Mouse (Mus musculus) heart, embryonic 12.5 days (tissue): Measurements from ENCODE around the gene Olfr459. TPM values are rescaled to one million over a fixed set of nuclear protein-coding genes. Genes with fewer than 3 reads are reported as not detected.

Source experiments
- ATAC-seq: fragments of 200-750 bp; cut with Nextera tagmentation; 2 replicates; pipeline ENCODE4 v1.8.0; 2017; ENCODE audit warnings: moderate TSS enrichment, moderate library complexity; ENCODE audit not compliant: insufficient number of reproducible peaks, low FRiP score
- H3K27ac ChIP-seq: fragments of 300-500 bp; sonication (generic); 2 replicates; pipeline ENCODE4 v1.5.1; 2016; ENCODE audit warnings: mild to moderate bottlenecking, moderate library complexity; ENCODE audit not compliant: poor library complexity, severe bottlenecking
- H3K27me3 ChIP-seq: fragments of 300-500 bp; sonication (generic); replicated peaks from 2 replicates; pipeline ENCODE4 v1.6.1; 2016; ENCODE audit warnings: mild to moderate bottlenecking, moderate library complexity
- H3K36me3 ChIP-seq: fragments of 300-500 bp; sonication (generic); 2 replicates; pipeline ENCODE4 v1.6.1; 2016; ENCODE audit warnings: mild to moderate bottlenecking, moderate library complexity
- H3K4me1 ChIP-seq: fragments of 300-500 bp; sonication (generic); replicated peaks from 2 replicates; pipeline ENCODE4 v1.6.1; 2016; ENCODE audit warnings: mild to moderate bottlenecking
- H3K4me2 ChIP-seq: fragments of 300-500 bp; sonication (generic); 2 replicates; pipeline ENCODE4 v1.6.1; 2016; ENCODE audit warnings: mild to moderate bottlenecking, moderate library complexity
- H3K4me3 ChIP-seq: fragments of 300-500 bp; sonication (generic); 2 replicates; pipeline ENCODE4 v1.5.1; 2016; ENCODE audit warnings: mild to moderate bottlenecking
- H3K9ac ChIP-seq: fragments of 300-500 bp; sonication (generic); 2 replicates; pipeline ENCODE4 v1.6.1; 2016; ENCODE audit warnings: mild to moderate bottlenecking, moderate library complexity
- H3K9me3 ChIP-seq: fragments of 300-500 bp; sonication (generic); replicated peaks from 2 replicates; pipeline ENCODE4 v1.6.1; 2016; ENCODE audit warnings: mild to moderate bottlenecking, moderate library complexity
- WGBS: fragments of 180-500 bp; shearing (Covaris S2); methylation state at CpG from one replicate; pipeline ENCODE4 v1.1.7; 2016; 5-methylcytosine and 5-hydroxymethylcytosine counted together
- polyA plus RNA-seq: library from polyadenylated mRNA; unstranded; fragments of >200 nt; fragmentation: Nextera tagmentation; extraction: Ambion mirVana; gene quantifications from 2 replicates; pipeline ENCODE4 v1.2.1, GENCODE M21; 2016

Olfr459 gene
- polyA plus RNA-seq, 1 experiment from 2014 or later, result not detected

DNA sequence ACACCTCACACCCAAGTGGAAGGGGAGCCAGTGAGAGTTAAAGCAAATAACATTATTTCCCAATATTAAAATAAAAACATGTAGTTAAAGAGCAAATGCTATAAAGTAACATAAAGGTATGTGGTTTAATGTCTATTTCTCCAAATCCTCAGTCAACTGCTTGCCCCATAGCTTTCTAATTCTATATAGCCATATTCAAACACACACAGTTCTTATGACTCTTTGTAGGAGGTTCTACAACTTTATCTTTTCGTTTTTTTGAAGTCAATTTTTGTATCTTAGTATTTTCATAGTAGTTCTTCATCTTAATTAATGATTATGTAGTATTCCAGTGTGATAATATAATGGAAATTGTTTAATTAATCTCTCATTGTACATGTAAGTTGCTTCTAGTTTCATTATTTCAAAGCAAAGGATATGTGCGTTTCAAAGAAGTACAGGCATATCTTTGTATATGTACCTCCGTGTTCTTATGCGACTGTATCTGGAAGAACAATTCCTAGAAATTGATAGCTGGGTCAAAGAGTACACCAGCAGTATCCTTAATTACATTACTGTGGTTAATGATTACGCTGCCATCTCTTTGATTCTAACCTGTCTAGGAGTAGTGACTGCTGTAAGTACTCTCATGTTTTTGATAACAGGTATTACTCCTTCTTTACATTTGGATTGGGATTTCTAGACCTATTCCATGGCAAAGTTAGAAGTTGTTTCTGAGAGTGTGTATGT is 30.1 kb downstream of the Olfr459 start:
- Histone ChIP-seq H3K9ac (no peak overlapping the region), H3K27me3 (no peaks in the 10 kb centered on the region), H3K4me3 (no peak overlapping the region), H3K4me2 (no peak overlapping the region), H3K4me1 (no peaks in the 10 kb centered on the region), H3K36me3 (no peaks in the 10 kb centered on the region), H3K9me3 (no peaks in the 10 kb centered on the region), H3K27ac (no peak overlapping the region)
- ATAC-seq, result no peak
- WGBS, result 70% methylated on average over 5 of the region's 5 CpGs

DNA sequence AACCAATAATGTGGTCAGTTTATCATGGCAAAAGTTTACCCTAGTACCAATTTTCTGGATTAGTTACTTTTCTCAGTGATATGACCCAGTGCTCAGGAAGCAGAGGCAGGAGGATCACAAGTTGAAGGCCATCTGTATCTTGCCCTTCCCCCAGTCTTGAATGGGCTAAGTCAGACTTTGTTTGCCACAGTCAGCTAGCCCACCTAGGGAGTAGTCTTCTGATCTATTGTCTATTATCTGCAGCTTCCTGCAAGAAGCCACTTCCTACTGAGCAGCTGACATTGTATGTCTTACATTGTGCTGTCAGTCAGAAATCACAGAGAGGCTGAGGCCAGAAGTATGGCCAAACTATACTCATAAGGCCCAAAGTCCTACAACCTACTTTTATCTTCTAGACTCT is 33.9 kb downstream of the Olfr459 start:
- no peaks in the 10 kb centered on the region for H3K9me3 ChIP-seq
- no peak overlapping the region for H3K9ac ChIP-seq
- H3K27ac ChIP-seq, result no peak overlapping the region
- H3K4me1 ChIP-seq, result no peaks in the 10 kb centered on the region
- no peak overlapping the region for H3K4me2 ChIP-seq
- ATAC-seq, result no peak
- no peaks in the 10 kb centered on the region for H3K36me3 ChIP-seq
- H3K27me3 ChIP-seq, result no peaks in the 10 kb centered on the region
- H3K4me3 ChIP-seq, result no peak overlapping the region

DNA sequence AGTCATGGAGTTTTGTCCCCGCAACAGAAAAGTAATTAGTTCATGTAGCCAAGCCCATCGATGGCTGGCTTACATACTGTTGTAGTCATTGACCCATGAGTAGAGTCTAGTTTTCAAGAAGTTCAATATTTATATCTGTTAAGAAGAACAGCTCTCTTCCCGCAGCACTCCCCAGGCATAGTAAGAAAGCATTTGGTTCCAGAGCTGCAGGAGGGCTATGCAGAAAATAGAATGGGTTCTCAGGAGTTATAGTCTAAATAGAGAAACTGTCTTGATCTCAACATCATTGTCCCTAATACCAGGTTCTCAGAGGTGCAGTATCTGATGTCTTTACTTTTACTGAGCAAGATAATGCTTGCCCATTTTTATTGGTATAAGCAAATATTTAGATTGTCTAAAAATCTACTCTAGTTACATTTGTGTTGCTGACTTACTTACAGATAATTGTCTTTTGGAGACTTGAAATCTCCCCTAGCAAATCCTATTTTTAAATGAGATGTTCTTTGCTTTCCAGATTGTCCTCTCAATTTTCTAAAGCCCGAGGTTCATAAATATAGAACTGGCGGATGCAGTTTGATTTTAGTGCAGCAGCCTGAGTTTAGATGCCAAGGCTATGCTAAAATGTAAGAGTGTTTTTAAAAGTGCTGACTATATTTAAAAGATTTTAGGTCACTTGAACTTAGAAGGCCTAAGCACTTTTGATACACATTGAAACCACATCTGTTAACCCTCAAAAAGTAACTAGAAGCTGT is 40.1 kb downstream of the Olfr459 start:
- Histone ChIP-seq H3K27ac (no peak overlapping the region), H3K9me3 (no peaks in the 10 kb centered on the region), H3K9ac (no peak overlapping the region), H3K27me3 (no peaks in the 10 kb centered on the region), H3K4me2 (no peak overlapping the region), H3K4me3 (no peak overlapping the region), H3K4me1 (no peaks in the 10 kb centered on the region), H3K36me3 (no peaks in the 10 kb centered on the region)
- ATAC-seq, result no peak
- WGBS, result 82% methylated on average over 5 of the region's 5 CpGs

DNA sequence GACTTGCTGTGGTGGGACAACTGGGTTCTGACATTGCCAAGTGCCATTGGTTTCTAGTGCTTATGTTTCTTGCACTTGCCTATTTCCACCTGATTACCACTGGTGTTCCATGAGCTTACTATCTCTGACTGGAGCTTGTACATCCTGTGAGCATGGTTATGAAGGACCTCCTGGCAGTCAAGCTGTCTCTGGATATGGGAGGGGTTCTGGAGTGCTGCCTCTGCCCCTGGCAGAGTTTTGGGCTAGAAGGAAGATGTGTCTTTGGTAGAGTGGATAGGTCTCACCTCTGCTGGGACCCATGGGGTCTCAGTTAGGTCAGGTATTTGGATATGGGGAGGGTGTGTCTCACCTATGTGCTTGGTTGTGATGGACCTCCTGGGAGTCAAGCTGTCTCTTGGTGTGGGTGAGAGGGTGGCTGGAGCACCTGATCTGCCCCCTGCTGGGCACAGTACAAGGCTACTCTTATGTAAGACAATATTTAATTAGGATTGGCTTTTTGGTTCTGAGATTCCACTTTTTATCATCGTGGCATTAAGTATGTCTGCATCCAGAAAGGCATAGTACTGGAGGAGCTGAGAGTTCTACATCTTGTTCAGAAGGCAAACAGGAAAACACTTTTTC is 46.9 kb downstream of the Olfr459 start:
- no peak overlapping the region for H3K27ac ChIP-seq
- no peaks in the 10 kb centered on the region for H3K9me3 ChIP-seq
- WGBS, result 50% methylated on average over 1 of the region's 1 CpGs
- H3K27me3 ChIP-seq, result no peaks in the 10 kb centered on the region
- H3K9ac ChIP-seq, result no peak overlapping the region
- no peak overlapping the region for H3K4me3 ChIP-seq
- no peaks in the 10 kb centered on the region for H3K36me3 ChIP-seq
- no peaks in the 10 kb centered on the region for H3K4me1 ChIP-seq
- no peak overlapping the region for H3K4me2 ChIP-seq
- no peak for ATAC-seq

DNA sequence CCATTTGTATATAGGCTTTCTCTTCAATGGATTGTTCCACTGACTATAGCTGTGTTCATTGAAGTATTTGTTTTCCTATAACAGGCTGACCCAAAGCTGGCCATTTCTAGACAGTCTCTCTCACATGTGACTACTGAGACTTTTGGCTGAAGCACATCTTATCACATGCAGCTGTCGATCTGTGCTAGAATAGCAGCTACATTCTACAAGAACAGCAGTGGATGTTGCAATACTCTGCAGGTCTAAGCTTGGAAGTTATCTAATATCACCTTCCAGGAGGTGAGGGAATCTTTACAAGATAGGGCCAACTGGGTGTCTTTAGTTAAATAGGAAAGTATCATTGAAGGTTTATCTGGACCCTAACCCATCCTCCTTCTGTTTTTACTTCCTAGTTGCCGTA is 53.5 kb downstream of the Olfr459 start:
- no peak overlapping the region for H3K4me3 ChIP-seq
- no peaks in the 10 kb centered on the region for H3K27me3 ChIP-seq
- no peaks in the 10 kb centered on the region for H3K4me1 ChIP-seq
- ATAC-seq, result no peak
- no peak overlapping the region for H3K9ac ChIP-seq
- no peak overlapping the region for H3K27ac ChIP-seq
- no peaks in the 10 kb centered on the region for H3K36me3 ChIP-seq
- 65% methylated on average over 2 of the region's 2 CpGs for WGBS
- H3K4me2 ChIP-seq, result no peak overlapping the region
- 0 out of 2 replicates have a peak, but pooled peaks cover 4% of the 10 kb centered on the region for H3K9me3 ChIP-seq

Other genes starting within 250 kb of the Olfr459 start
- 4.7 and 5.0 TPM in 2 replicates for gene Ephb6, start 169.7 kb downstream of the Olfr459 start, polyA plus RNA-seq
- gene Trpv6, start 138.8 kb downstream of the Olfr459 start, polyA plus RNA-seq, result 0.11 TPM in 1 of 2 replicates, not detected in the other
- gene Trpv5, start 94.4 kb downstream of the Olfr459 start, polyA plus RNA-seq, result 0.08 TPM in 1 of 2 replicates, not detected in the other
- not detected in 2 replicates for gene Llcfc1, start 90.7 kb downstream of the Olfr459 start, polyA plus RNA-seq
- 34.0 and 40.5 TPM in 2 replicates for gene Kel, start 70.8 kb downstream of the Olfr459 start, polyA plus RNA-seq
- gene Pip, start 72.4 kb upstream of the Olfr459 start, polyA plus RNA-seq, result not detected in 2 replicates
- gene Sval2, start 77.8 kb upstream of the Olfr459 start, polyA plus RNA-seq, result not detected in 2 replicates
- not detected in 2 replicates for gene Sval1, start 176.5 kb upstream of the Olfr459 start, polyA plus RNA-seq
- gene Sval3, start 193.0 kb upstream of the Olfr459 start, polyA plus RNA-seq, result not detected in 2 replicates